Mouse (Mus musculus): ENCODE measurements around the gene Ass1.

Ass1 gene

DNA sequence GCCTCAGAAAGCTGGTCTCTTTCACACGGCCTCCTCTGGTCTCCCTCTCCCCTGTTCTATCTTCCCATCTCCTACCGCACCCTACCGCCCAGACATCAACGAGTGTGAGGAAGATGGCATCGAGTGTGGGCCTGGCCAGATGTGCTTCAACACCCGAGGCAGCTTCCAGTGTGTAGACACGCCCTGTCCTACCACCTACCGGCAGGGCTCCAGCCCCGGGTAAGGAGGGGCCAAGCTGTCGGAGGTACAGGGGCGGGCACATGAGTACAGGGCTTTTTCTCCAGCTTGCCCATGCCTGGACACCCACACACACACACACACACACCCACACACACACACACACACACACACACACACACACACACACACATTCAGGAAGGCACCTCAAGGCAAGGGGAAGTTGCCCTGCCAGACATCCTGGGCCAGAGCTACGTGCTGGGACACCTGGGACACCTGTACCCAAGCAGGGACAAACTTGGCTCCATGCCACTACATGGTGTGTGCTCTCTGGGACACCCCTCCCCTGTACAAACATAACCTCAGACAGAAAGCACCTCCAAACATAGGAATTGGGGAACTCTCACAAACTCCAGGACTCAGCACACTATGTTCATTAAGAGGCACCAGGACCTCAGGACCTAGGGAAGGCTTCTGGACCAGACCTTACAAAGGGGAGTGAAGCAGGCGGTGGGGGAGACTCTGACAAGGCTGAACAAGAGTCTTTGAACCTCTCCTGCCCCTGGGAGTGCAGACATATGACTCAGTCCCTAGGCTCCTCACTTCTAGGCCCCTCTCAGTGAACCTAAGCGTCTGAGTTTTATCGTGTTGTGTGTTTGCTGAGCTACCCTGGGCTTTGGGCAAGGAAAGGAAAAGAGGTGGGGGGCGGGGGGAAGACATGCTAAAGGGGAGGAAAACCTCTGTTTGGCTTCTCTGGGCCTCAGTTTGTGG is 10.7 kb upstream of the Ass1 start:
- no peak for DNase-seq (ENCODE audit: low spot score)

- peak; percentile 79 for DNase-seq (ENCODE audit: low spot score)
Observed at GRCm38 (mm10) chr2:31460025-31460571, 9.9 kb upstream of the Ass1 start.

- DNase-seq (ENCODE audit: low spot score), result no peak
Observed at GRCm38 (mm10) chr2:31460920-31461319, 9.1 kb upstream of the Ass1 start.

DNA sequence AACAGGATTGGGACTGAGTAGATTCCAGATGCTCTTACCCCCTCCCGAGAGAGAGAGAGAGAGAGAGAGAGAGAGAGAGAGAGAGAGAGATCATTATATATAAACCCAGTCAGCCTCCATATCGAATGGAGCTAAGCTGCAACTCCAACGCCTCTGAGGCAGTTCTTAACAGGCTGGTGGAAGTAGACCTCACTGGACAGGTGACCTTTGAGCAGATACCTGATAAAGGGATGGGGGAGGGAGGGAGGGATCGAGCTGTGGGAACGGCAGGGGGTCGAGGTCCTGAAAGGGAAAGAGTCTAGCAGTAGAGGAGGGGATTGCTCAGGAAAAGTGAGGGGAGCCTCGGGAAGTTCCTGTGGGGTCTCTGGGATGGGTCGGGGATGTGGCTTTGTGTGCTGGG is 8.0 kb upstream of the Ass1 start:
- no peak for DNase-seq (ENCODE audit: low spot score)

DNA sequence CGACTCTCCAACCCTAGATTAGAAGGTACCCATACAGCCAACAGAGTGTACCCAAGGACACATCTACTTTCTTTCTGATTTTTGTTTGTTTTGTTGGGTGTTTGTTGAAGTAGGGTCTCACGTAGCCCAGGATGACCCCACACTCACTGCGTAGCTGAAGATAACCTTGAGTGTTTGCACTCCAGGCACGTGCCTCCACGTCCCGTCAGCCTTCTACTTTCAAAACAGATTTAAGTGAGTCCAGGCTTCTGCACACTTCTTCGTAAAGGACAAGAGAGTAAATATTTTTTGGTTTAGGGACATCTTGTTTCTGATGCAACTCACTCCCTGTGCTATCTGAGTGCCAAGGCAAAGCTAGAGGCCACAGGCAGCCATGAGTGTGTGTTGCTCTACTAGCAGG is 6.8 kb upstream of the Ass1 start:
- no peak for DNase-seq (ENCODE audit: low spot score)

DNA sequence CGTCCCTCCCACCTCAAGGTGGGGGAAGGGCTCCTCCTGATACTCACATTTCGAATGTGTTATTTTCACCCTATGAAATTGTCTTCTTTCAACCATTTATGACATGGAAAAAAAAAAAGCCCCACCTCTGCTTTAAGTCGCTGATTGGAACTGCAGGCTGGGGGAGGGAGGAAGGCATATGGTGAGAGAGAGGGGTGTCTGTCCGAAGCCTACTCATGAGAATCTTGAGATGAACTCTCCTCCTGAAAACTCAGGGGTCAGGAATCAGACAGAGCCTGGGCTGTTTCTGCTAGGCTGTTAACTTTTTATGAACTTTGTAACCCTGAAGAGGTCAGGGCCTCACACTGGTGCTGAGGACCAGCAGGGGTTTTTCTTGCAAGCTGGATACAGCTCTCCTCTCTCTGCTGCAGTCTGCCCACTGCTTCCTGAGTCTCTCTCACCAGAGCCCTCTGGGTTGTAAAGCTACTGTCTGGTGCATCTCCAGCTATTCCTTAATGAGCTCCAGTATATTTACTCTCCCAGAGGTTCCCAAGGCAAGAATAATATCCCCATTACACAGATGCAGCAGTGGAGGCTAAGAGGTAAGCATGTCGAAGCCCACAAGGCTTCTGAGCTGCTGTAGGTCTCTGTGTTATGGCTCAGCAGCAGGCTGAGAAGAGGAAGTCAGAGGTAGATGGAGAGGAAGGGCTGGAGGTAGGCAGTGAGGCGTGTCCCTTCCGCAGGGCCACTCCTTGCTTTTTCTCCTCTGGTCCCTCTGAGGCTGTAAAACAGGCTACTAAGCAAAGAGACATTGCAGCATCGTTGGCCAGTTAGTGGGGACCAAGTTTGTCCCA is 6.1 kb upstream of the Ass1 start:
- no peak for DNase-seq (ENCODE audit: low spot score)

DNA sequence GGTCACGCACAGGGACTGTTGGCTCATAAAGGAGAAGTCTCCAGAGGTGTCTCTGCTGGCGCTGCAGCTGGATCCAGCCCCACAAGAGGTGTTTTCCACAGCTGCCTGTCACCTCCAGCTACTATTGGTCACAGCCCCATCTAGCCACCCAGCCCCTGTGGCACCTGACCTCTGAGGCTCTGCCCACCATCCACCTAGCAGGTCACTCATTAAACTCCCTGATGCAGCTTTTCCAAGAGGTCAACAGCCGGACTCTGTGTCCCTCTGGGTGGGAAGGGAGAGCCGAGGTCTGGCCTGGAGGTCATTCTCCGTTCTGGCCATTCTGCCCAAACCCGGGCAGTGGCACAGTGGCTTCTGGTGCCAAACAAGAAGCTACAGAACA is 5.5 kb upstream of the Ass1 start:
- DNase-seq (ENCODE audit: low spot score), result no peak

DNA sequence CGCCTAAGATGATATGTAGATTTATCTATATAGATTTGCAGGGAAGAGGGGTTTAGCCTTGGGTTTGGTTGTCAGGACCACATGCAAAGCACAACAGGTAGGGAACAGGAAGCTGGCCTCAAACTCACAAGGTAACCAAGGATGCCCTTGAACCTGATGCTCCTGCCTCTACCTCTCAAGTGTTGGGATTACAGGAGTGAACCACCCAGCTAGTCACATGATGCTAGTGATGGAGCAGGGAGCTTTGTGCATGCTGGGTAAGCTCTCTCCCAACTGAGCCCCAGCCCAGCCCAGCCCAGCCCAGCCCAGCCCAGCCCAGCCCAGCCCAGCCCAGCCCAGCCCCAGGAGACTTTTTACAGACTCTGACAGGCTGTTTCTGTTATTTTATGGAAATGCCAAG is 2.5 kb upstream of the Ass1 start:
- no peak for DNase-seq (ENCODE audit: low spot score)

DNA sequence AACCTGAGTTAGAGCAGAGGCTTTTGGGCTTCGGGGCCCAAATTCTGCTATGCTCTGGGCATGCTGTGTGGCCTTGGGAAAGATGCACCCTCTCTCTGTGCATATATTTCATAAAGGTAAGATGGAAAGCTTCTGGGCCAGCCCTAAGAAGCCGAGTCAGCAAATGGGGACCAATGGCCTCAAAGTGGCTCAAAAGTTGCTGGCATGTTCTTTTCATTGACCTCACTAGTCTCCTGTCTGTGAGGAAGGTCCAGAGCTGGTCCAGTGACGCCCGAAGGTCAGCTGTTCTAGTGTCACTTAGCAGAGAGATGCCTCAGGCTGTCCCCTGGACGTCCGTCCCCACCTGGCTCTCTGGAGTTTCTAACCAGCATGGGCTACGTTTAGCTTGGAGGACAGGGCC is 1.1 kb upstream of the Ass1 start:
- no peak for DNase-seq (ENCODE audit: low spot score)

- no peak for DNase-seq (ENCODE audit: low spot score)
Observed at GRCm38 (mm10) chr2:31469480-31469879, 527 bp upstream of the Ass1 start.

DNA sequence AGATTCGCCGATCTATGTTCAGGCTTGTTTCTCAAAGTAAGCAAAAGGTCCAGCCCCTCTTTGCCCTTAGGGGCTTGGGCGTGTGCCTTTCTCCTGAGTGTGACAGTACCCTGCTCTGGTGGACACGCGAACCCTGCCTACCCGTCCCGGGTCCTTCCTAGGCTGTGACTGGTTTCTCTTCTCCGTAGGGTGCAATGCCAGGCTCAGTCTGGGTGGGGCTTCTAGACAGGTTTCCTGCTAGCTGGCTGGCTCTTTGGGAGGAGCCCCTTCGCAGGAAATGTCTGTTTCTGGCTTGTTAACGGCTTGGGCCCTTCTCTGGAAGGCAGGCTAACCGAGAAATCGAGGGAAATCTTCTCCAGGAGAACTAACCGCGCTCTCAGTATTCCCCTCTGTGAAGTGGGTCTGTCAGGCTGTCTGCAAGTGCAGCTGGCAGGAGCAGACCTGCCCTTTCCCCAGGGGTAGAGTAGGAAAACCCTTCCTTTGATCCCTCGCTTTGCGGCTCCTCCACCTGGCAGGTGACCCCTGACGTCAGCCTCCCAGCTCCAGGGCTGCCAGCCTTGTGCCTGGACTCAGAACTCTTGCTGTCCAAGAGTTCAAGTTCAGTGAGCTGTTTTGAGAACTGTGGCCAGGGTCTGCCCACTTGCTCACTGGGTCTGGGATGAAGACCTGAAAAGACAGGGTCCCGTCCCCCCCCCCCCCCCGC is 827 bp downstream of the Ass1 start:
- DNase-seq (ENCODE audit: low spot score), result no peak

- DNase-seq (ENCODE audit: low spot score), result no peak
Observed at GRCm38 (mm10) chr2:31471611-31472010, 1.6 kb downstream of the Ass1 start.

DNA sequence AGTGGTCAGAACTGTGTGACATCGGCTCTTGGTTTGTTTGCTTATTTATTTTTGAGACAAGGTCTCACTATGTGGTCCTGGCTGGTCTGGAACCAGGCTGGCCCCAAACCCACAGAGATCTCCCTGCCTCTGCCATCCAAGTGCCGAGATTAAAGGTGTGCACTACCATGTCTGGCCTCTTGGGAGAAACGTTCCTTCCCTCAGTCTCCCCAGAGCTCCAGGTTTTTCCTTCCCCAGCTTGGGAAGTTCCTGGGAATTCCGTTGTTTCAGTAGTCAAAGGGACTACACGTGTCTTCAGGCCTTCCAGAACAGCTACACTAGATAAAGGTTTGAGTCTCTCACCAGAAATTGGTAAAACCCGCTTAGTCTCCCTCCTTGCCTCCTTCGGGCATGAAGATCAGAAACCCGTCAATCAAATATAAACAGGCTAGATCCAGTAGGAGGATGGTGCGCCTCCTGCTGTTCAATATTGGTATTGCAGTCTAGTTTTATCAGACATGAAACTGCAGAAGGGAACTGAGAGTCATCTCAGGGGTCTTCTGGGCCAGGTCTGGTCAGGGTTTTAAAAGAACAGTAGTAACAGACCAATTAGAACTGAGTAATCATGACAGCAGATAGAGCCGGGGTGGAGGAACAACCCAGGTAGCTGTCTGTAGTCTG is 2.5 kb downstream of the Ass1 start:
- DNase-seq (ENCODE audit: low spot score), result peak; percentile 83

- no peak for DNase-seq (ENCODE audit: low spot score)
Observed at GRCm38 (mm10) chr2:31473941-31474340, 3.9 kb downstream of the Ass1 start.

DNA sequence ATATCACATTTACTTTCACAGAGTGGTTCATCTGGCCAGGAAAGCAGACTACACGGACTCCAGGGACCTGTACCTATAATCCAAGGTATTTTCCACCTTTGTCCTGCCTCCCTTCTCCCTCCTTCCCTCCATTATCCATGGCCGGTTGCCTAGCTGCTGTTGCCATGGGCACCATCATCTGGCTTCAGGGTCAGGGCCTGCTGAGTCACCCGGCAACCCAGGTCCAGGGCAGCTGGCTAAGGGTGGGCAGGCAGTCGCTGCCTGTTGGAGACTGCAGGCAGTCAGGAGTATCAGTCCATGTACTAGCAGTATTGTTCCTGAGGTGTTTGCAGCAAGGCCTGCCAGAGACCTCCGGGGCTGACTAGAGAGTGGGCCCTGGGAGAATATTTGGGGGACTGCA is 4.7 kb downstream of the Ass1 start:
- no peak for DNase-seq (ENCODE audit: low spot score)

GRCm38 (mm10) chr2:31476107-31476820 is 6.3 kb downstream of the Ass1 start:
- DNase-seq (ENCODE audit: low spot score), result no peak

- DNase-seq (ENCODE audit: low spot score), result no peak
Observed at GRCm38 (mm10) chr2:31477234-31478161, 7.5 kb downstream of the Ass1 start.

DNA sequence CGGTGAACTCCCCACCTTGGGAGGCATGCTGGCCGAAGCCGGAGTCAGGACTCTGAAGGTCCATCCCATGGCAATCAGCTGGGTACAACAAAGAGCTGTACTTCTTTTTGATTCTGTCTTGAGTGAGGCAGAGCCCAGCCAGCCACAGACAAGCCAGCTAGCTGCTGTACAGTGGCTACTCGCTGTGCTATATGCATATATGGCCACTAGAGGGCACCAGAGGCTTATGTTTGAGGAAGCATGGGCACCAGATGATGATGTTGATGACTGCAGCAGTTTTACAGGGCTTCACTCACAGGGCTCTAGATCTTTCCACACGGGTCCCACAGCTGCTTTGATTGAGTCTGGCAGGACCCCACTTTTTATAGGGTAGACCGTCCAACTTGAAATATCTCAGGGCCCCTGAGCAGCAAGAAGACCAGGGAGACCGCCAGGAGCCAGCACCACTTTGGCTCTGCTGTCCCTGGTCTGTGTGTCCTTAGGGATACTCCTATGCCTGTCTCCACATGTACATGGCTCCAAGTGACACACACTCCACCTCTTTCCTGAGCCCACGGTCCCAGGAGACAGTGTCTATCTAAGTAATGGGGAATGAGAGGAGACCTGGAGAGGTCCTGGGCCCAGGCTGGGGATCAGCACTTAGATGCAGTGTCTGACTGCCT is 13.0 kb downstream of the Ass1 start:
- peak; percentile 97 for DNase-seq (ENCODE audit: low spot score)

GRCm38 (mm10) chr2:31484187-31484586 is 14.2 kb downstream of the Ass1 start:
- peak; percentile 91 for DNase-seq (ENCODE audit: low spot score)
